Mouse (Mus musculus) G1E (cell line): Measurements from ENCODE around the gene Myo1g. TPM values are rescaled to one million over a fixed set of nuclear protein-coding genes. Genes with fewer than 3 reads are reported as not detected.
"Not testable (repeated sequence)": the region's sequence is repeated elsewhere in the genome, so short reads cannot be mapped to it uniquely, and the experiment has no call there.

Experiments used
- ATAC-seq: 2 replicates; pipeline ENCODE4 v1.8.0; 2016; ENCODE audit warnings: mild to moderate bottlenecking; ENCODE audit not compliant: insufficient number of reproducible peaks, poor library complexity, low FRiP score, severe bottlenecking; ENCODE audit errors: extremely low read depth
- DNase-seq: peaks from one replicate; pipeline ENCODE4 v3.0.0; 2012; ENCODE audit warnings: low spot score
- H3K27me3 ChIP-seq: 2 replicates; pipeline ENCODE4 v1.6.1; 2012; ENCODE audit warnings: mild to moderate bottlenecking, low read length, inconsistent platforms; ENCODE audit not compliant: insufficient read depth
- H3K36me3 ChIP-seq: replicated peaks from 2 replicates; pipeline ENCODE3; 2012; ENCODE audit warnings: mild to moderate bottlenecking, inconsistent platforms
- H3K4me1 ChIP-seq: 2 replicates; pipeline ENCODE4 v1.6.1; 2012; ENCODE audit warnings: low read depth, low read length, inconsistent platforms, mixed read lengths; ENCODE audit not compliant: insufficient read depth
- H3K4me3 ChIP-seq: 2 replicates; pipeline ENCODE4 v1.5.1; 2012; ENCODE audit warnings: low read depth, mild to moderate bottlenecking, inconsistent platforms, low read length, moderate library complexity, mixed read lengths
- H3K9me3 ChIP-seq: replicated peaks from 2 replicates; pipeline ENCODE4 v1.6.1; 2012; ENCODE audit warnings: inconsistent platforms
- CTCF ChIP-seq: IDR thresholded peaks from 2 replicates; pipeline ENCODE4 v1.5.1; 2012; ENCODE audit warnings: low read depth, low read length, inconsistent platforms, mixed read lengths
- GATA1 ChIP-seq: IDR thresholded peaks from 2 replicates; pipeline ENCODE4 v1.6.1; 2012; ENCODE audit warnings: borderline replicate concordance, low read length, inconsistent platforms, mixed read lengths
- GATA2 ChIP-seq: IDR thresholded peaks from 2 replicates; pipeline ENCODE4 v1.6.1; 2012; ENCODE audit warnings: low read depth, low read length, inconsistent platforms, borderline replicate concordance
- POLR2AphosphoS5 ChIP-seq: IDR thresholded peaks from 2 replicates; pipeline ENCODE4 v1.6.1; 2012; ENCODE audit warnings: low read depth, low read length, inconsistent platforms; ENCODE audit not compliant: insufficient replicate concordance
- TAL1 ChIP-seq: conservative IDR thresholded peaks from 2 replicates; pipeline ENCODE4 v1.6.1; 2012; ENCODE audit warnings: low read depth, low read length, inconsistent platforms, mixed read lengths
- polyA plus RNA-seq: library from polyadenylated mRNA; stranded (reverse); fragments of >175 nt; gene quantifications from 2 replicates; pipeline ENCODE4 v1.2.3, GENCODE M21; 2012
- total RNA-seq, 2 experiments: library from RNA; stranded (forward) in 1 of 2; stranded (reverse) in 1 of 2; fragments of 200-1000 nt in 1 of 2; fragments of >200 nt in 1 of 2; fragmentation: Nextera tagmentation in 1 of 2; gene quantifications; 2 replicates each; pipeline ENCODE4 v1.2.3; 2014 to 2017

The Myo1g gene
- total and polyA plus RNA-seq, 3 experiments: 56.5 to 78.8 (median 69.2) TPM

DNA sequence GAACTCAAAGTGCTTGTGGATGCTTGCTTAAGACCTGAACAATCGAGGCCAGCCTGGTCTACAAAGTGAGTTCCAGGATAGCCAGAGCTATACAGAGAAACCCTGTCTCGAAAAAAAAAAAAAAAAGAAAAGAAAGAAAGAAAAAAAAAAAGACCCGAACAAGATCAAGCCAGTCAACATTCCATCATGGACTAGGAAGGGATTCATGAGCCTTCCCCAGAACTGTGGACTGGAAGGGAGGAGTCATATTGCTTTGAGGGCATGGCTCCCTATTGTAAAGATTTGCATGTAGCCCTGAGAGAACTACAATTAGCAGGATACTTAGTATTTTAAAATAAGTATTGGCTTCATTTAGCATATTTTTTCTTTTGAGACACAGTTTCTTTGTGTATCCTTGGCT is 23.9 kb upstream of the Myo1g start:
- Histone ChIP-seq H3K9me3 (no peaks in the 10 kb centered on the region), H3K36me3 (peaks cover 10% of the 10 kb centered on the region), H3K4me3 (no peak overlapping the region), H3K27me3 (0 out of 2 replicates have a peak, but pooled peaks cover 2% of the 10 kb centered on the region), H3K4me1 (peaks cover 19% of the 10 kb centered on the region)
- ATAC-seq: no peak
- no peak for TF ChIP-seq POLR2AphosphoS5
- TF ChIP-seq TAL1: no peak
- no peak for TF ChIP-seq CTCF
- TF ChIP-seq GATA2: no peak
- no peak for TF ChIP-seq GATA1
- no peak for DNase-seq

DNA sequence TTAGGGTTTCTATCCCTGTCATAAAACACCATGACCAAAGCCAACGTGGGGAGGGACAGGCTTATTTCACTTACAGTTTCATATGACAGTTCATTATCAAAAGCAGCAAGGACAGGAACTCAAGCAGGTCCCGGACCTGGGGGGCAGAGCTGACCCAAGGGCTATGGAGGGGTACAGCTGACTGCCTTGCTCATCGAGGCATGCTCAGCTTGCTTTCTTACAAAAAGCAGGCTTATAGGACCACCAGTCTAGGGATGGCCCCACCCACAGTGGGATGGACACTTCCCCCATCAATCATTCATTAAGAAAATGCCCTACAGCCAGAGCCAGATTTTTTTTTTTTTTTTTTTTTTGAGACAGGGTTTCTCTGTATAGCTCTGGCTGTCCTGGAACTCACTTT is 10.0 kb upstream of the Myo1g start:
- H3K9me3 ChIP-seq: no peaks in the 10 kb centered on the region
- H3K4me1 ChIP-seq: peaks cover 22% of the 10 kb centered on the region
- H3K27me3 ChIP-seq: no peaks in the 10 kb centered on the region
- no peak for TF ChIP-seq GATA2
- TF ChIP-seq POLR2AphosphoS5: no peak
- no peak for TF ChIP-seq GATA1
- TF ChIP-seq TAL1: no peak
- no peak for TF ChIP-seq CTCF
- DNase-seq: no peak
- peaks cover 11% of the 10 kb centered on the region for H3K36me3 ChIP-seq
- ATAC-seq: no peak
- no peak overlapping the region for H3K4me3 ChIP-seq

DNA sequence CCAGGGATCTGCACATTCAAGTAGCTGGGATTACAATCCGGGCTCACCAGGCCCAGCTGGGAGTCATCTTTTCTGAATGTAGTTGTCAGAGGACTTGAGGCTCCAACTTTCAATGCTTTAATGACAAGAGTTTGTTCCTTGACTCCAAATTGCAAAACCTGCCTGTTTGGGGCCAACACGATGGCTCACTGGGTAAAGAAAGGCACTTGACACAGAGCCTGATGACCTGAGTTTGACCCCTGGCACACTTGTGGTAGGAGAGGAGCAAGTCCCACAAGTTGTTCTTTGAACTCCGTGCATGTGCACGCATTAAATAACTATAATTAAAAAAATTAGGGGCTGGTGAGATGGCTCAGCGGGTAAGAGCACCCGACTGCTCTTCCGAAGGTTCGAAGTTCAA is 9.2 kb upstream of the Myo1g start:
- H3K4me1 ChIP-seq: peaks cover 28% of the 10 kb centered on the region
- no peaks in the 10 kb centered on the region for H3K27me3 ChIP-seq
- H3K36me3 ChIP-seq: peaks cover 18% of the 10 kb centered on the region
- TF ChIP-seq CTCF (no peak), GATA1 (no peak), POLR2AphosphoS5 (no peak), GATA2 (no peak), TAL1 (no peak)
- H3K4me3 ChIP-seq: no peak overlapping the region
- ATAC-seq (no peak), DNase-seq (no peak)
- H3K9me3 ChIP-seq: no peaks in the 10 kb centered on the region

DNA sequence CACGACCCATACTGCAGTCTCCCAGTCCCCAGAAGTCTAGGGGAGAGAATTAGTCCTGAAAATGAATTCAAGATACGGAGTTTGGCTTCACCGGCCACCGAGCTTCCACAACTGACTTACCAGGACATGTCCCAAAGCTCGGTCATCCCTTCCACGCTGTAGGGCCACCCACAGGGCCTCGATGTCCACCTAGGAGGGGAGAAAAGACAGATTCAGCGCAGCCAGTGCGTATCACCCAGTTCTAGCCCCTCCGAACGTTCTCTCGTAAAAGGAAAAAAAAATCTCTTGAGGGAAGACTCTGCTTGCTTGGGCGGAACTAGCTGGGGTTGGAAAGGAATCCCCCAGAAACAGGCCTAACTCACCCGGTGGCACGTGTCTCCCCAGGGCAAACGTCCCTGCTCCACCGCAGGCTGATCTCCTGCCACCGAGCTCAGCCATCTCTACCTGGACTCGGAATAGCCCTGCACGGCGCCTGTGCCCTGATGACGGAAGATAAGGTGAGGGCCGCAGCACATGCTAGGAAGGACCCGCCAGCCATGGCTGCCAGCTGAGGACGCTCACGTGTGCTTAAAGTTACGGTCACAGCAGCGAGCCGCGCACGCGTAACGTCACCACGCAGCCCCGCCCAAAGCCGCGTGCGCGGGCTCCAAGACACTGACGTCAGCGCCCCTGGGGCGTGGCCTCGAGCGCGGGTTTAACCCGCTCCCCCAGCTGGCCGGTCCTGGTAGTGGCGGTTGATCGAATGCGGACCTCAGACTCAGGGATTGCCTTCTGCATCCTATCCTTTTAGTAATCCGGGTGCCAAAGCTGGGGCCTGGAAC is 7.6 kb upstream of the Myo1g start:
- DNase-seq: peak; percentile 87

DNA sequence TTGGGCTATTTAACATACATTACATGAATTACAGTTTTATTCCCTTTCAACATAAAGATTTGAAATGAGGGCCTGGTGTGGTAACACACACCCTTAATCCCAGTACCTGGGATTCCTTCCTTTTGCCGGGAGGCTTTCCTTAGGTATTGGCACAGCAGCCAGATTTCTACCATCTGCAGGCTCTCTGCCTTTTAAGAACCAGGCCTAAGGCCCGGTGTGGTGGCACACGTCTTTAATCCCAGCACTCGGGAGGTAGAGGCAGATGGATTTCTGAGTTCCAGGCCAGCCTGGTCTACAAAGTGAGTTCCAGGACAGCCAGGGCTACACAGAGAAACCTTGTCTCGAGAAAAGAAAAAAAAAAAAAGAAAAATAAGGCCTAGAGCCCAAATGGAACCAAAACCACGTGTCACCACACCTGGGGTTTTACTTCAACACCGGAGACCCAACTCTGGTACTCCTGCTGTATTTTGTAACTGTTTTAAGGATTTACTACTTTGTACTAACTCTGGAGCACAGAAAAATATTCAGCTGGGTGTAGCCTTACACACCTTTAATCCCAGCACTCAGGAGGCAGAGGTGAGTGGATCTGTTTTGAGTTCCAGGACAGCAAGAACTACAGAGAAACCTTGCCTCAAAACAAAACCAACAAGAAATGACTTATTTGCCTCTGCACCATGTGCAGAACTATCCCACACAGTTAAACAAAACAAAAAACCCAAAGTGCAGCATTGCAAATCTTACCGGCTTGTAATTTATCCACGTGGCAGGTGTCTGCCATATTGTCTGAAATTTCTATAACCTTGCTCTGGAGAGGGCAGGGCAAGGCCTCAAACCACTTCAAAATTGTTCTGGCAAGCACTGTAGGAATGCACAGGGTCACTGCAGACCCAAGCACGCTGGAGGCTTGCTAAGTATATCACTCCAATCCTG is 6.8 kb upstream of the Myo1g start:
- Histone ChIP-seq H3K4me3 (peak overlapping the region; percentile 78), H3K27me3 (no peaks in the 10 kb centered on the region), H3K9me3 (no peaks in the 10 kb centered on the region), H3K36me3 (peaks cover 32% of the 10 kb centered on the region), H3K4me1 (peaks cover 39% of the 10 kb centered on the region)
- no peak for DNase-seq
- ATAC-seq: no peak
- no peak for TF ChIP-seq TAL1
- TF ChIP-seq CTCF: no peak
- TF ChIP-seq POLR2AphosphoS5: no peak
- no peak for TF ChIP-seq GATA1
- TF ChIP-seq GATA2: no peak

More for the DNA sequence above, 7.6 kb upstream of the Myo1g start:
- Histone ChIP-seq H3K36me3 (peaks cover 27% of the 10 kb centered on the region), H3K9me3 (no peaks in the 10 kb centered on the region), H3K27me3 (no peaks in the 10 kb centered on the region), H3K4me1 (peaks cover 35% of the 10 kb centered on the region), H3K4me3 (peak overlapping the region; percentile 78)
- TF ChIP-seq GATA2 (no peak), POLR2AphosphoS5 (peak; percentile 91), CTCF (peak; percentile 59; the same call in 1 of the 2 replicates), GATA1 (no peak), TAL1 (no peak)
- peak; percentile 87 for ATAC-seq

DNA sequence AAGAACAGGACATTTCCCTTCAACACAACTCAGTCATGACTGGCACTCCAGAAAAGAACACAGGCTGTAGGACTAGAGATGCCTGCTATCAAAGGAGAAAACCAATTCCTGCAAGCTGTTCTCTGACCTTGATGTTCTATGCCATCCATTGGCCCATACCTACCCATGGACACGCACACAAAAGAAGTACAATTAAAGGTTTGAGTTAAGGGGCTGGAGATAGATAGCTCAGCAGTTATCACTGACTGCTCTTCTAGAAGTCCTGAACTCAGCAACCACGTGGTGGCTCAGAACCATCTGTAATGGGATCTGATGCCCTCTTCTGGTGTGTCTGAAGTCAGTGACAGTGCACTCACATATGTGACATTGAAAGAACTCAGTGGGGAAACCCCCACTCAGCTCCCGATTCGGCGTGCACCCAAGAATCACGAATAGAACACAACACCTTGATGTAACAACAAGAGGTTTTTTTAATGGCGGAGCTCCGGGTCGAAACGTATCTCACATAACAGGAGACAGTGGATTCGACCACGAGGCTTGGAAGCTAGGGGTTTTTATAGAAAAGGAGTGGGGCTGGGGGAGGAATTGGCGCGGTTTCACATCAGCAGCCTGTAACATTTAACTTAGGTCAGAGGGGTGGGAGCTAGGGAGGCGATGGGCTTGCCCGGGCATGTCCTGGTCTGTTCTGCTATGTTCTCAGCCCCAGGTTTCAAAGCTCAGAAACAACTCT is 5.9 kb upstream of the Myo1g start:
- not testable (repeated sequence) for ATAC-seq, DNase-seq, H3K27me3 ChIP-seq, H3K9me3 ChIP-seq
- peaks cover 44% of the 10 kb centered on the region for H3K4me1 ChIP-seq
- peak overlapping the region; percentile 69 for H3K4me3 ChIP-seq
- H3K36me3 ChIP-seq: peaks cover 32% of the 10 kb centered on the region
